Mouse (Mus musculus) layer of hippocampus, adult 9-10 months (tissue): ENCODE data around the gene Gm3448.
"Not testable (repeated sequence)": the region's sequence is repeated elsewhere in the genome, so short reads cannot be mapped to it uniquely, and the experiment has no call there.

Source experiments
- DNase-seq: peaks from one replicate; pipeline ENCODE4 v3.0.0; 2022; ENCODE audit warnings: low spot score

Gm3448 gene

DNA sequence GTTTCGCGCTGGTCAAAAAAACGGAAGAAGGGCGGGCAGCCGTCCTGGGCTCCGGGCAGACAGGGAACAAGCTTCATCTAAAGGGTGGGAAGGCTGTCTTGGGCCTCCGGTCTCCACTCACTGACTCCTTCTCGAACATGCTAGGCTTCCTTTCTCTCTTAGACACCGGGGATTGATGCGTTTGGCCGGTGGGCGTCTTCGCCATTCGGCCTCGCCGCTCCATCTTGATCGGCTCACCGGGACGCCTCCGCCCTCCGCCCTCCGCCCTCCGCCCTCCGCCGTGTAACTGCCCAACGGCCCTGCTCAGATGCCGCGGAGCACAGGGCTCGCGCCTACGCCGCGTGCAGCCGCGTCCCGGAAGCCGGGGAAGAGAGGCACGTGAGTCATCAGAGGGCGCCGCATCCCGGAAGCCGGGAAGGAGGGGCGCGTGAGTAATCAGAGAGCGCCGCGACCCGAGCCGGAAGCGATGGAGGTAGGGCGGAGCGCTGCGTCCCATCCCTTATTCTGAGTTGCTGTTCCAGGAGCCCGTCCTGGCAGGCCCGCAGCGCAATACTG lies at the start of gene Gm3448, which contains the start of the genes Ermard and Tcte3:
Gene Gm3448 (minus strand): TSS at position 363 of the 555 bp plus-strand sequence.
Gene Ermard (plus strand): TSS at position 34 of the 555 bp plus-strand sequence.
Gene Tcte3 (minus strand): TSS at position 314 of the 555 bp plus-strand sequence.
- DNase-seq = not testable (repeated sequence)

DNA sequence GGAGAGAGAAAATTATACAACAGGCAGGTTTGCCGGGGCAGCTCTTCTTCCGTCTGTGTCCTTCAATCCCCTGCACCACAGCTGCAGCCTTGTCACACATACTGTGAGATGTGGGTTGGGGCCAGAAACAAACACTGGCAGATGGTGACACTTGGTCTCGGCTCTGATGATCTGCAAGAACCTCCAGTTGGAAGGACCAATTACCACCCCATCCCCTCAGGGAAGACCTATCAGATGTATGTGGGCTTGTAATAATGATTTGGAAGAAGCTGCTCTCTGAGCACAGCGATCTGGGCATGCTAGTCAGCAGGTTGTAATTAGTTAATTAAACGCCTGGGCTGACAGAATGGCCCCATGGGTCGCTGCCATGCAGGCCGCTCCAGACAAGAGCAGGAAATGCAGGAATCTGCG lies 47.3 kb upstream of the Gm3448 start:
- DNase-seq = no peak

DNA sequence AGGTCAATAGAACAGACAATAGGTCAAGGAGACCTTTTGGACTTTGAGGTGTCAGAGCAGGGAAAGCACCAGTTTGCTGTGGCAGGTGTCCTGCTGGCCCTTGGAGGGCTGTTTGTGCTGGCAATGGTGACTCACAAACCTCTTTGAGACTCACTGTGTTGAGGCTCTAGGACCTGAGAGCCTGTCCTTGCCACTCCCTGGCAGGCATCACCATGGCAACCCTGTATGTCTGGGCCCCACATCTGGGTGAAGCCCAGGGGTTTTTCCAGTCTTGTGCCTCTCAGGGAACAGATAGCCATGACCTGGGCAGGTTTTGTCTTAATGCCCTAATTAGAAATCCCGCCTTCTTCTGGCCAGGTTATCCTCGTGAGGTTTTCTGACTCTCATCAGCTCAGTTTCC lies 46.8 kb upstream of the Gm3448 start:
- DNase-seq = no peak

DNA sequence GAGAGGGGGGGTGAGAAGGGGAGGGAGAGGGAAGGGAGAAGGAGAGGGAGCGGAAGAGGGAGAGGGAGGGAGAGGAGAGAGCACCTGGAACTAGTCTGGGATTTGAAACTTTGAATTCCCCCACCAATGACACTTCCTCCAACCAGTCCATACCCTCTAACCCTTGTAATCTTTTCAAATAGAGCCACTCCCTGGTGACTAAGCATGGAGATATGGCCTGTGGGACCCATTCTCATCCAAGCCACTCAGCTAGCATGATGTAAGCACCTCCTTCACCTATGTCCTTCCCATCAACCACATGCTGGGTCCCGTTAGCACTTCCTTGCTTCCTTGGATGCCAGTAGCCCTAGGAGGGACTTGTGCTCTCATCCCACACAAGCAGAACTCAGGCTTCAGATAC lies 43.7 kb upstream of the Gm3448 start:
- no peak for DNase-seq

DNA sequence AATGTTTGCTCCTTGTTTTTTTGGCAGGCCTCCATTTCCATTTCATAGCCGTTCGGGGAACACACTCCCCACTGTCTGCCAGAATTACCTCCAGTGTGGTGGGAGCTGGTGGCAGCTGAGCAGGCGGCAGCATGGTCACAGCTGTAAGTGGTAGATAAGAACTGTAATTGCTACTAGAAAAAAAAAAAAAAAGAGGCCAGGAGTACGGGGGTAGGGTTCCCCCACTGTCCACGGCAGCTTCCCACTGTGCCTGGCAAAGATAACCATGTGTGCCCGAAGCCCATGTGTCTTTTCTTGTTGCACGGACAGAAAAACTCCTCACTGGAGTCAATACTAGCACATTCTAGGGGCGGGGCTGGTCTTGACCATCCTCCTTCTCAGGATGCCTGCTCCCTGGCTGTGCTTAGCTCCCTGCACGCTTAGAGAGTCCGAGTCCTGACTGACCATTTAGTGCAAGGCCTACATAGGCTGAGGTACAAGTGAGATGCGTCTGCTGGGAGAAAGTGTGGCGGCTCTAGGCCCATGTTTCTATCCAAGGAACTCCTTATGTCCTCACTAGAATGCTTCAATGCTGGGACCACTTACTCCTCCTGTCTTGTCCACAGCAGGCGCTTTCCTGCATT lies 43.0 kb upstream of the Gm3448 start:
- no peak for DNase-seq

- DNase-seq = no peak
Observed at GRCm38 (mm10) chr17:15077536-15077935, 36.2 kb upstream of the Gm3448 start.

DNA sequence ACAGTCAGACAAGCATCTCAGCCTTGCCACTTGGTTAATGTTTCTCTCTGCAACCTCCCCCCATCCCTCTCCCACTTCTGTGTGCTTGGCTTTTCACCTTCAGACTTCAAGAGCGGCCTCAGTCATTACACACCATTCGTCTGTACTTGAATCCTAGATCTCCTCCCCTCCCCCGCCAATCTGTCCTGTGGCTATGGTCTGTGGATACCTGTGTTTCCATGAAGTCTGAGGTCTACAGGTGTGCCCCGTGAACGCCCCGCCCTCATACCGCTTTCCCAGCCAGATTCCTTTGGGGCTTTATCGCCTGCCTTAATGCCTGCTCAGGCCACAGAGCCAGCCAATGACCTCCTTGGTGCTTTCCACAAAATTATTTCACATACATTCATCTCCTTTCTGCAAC lies 33.7 kb upstream of the Gm3448 start:
- DNase-seq = no peak

DNA sequence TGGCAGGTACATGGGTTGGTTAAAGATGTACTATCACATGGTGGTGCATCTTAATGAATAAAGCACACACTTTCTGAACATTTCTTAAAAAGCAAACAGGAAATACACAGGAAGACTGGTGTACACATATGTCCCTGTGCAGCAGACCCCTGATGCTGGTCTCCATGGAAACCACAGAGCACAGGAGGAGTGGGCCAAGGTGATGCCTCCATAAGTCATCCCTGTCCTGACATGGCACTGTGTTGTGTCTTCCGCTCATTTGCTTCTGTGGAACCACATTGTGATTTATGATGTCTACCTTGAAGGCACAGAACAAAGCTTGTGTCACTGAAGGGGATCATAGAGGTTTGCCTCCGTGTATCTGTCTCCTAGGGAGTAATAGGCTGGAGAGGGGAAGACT lies 30.9 kb upstream of the Gm3448 start:
- DNase-seq = no peak

GRCm38 (mm10) chr17:15069124-15069523 lies 27.8 kb upstream of the Gm3448 start:
- DNase-seq = no peak

DNA sequence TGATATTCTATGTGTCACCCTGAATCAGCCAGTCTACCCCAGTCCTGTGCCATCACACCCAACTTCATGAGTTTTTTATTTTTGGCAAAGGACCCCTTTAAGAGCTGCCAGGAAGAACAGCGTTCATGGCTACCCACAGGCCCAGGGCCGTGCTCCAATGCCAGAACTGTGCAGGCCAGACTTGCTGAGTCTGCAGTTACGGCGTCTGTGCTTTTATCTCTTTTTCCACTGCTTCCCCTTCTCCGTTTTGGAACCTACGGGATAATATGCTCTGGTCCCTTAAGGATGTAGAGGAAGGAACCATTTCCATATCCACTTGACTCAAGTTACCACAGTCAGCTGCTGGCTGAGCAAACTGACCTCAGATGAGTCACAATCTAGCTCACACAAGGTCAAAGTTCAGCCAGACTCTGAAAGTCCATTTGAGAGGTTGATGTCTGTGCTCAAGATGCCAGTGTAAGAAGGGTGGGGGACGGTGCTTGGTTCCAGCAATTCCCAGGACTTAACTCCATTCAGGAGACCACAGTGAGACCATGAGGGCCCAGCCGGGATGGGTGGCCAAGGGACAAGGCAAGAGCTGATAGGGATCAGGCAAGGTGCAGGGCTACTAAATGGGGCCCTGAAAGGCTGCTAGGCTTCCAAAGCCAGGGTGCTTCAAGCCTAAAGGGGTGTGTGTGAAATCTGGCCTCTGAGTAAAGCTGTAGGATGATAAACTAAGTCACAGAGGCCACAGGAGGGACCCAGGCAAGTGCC lies 26.9 kb upstream of the Gm3448 start:
- DNase-seq = no peak

DNA sequence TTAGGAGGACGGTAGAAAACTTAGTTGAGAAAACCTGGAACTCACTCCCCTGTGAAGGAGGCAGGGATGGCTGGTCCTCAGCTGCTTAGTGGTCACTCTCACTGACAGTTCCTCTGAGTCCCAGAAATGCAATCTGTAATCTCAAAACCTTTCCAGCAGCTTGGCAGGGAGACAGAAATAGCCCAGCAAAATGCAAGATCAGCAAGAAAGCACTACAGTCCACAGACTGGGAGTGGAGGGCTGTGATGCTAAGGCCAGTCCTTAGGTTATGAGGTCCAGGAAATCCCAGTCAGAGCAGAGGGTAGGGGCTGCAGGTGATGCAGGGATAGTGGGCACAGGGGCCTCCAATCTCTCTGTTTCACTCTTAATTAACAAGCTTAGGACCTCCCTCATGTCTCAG lies 25.6 kb upstream of the Gm3448 start:
- no peak for DNase-seq

GRCm38 (mm10) chr17:15066066-15066465 lies 24.7 kb upstream of the Gm3448 start:
- DNase-seq = no peak

DNA sequence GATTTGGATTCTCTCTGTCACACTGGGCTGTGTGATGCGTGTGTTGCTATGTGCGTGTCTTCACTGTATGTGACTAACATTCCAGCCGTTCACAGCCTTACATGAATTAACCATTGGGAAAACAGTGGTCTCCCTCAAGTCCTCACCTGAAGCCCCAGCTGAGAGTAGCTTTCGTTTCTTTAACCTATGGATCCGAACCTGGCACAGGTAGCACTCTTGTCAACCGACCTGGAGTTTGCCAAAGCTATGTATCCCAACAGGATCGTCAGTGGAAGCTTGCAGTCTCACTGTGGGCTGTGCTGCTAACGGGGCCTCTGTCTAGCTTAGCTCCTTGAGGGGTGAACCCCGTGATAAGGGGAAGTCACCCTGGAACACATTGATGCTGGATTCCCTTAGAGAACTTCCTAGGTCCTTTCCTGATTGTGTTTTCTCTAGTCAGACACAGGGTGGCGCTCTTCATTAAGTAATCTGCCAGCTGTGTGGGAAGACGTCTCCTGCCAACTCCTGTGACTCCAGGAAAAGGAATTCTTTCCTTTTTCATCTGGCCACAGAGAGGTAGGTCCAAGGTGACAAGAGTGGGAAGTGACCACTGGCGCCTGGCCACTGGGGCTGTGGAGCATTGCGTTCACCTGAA lies 24.2 kb upstream of the Gm3448 start:
- DNase-seq = no peak

DNA sequence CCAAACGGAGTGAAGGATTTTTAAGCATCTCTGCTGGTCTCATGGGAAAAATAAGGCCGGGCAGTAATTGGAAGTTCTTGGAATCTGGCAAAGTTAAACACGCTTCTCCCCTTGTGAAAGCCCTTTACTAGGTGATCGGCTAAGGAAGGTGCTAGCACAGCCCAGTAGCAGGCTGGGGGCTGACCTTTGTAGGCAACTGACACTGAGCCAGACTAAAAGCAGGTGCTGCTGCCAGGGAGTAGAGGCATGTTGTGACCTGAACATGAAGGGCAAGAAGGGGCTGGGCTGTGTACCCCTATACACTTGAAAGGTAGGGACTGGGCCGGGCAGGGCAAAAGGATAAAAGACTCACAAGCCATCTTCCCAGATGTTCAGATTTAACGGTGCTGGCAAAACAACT lies 19.0 kb upstream of the Gm3448 start:
- no peak for DNase-seq

DNA sequence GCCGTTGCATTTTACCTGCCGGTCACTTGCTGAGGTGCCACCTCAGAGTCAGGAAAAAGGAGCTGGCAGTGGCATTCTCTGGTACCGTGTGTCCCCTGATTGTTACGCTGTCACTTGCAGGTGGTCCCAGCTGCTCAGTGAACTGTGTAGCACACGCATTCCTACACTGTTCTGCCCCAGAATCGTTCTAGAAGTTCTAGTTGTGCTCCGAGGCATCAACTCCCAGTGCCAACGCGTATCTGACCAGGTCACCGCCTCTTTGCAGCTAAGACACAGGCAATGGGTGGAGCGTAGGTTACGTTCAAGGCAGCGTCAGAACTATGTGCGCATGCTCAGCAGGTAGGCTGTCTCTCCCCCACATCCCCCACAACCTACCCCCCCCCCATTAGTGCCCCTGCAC lies 18.3 kb upstream of the Gm3448 start:
- no peak for DNase-seq

DNA sequence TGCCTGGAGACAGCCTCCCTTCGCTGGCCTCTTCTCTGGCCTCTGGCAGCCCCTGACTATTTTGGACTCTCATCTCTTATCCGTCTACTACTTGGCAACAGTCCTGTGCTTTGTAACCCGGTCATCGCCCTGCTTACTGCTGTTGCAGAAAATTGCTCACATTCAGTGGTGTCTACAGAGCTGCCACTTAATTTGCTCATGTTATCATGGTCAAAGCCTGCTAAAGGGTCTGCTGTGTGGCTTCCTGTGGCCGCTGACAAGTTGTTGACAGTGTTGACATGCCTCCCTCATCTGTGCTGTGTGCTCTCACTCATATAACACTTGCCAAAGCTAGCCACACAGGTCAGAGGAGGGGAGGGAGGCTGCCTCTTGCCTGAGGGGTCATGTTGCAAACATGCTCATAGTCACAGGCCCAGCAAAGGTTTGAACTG lies 16.8 kb upstream of the Gm3448 start:
- no peak for DNase-seq

DNA sequence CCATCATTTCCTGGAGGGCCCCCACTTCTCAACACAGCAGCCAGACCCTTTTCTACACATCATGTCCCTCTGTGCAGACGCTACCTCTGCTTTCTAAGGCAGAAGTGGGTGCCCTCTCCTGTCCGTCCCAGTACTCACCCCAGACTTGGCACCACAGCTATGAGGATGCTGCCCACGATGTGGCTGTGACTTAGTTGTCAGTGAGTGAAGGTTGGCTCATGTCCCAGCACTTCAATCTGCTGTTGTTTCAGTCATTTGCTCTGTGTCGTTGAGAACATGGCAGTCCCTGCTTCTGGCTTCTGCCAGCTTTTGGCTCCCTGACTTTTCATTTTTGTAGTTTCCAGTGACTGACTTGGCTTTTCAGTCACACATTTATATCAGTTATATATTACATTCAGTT lies 14.6 kb upstream of the Gm3448 start:
- DNase-seq = peak; percentile 65

DNA sequence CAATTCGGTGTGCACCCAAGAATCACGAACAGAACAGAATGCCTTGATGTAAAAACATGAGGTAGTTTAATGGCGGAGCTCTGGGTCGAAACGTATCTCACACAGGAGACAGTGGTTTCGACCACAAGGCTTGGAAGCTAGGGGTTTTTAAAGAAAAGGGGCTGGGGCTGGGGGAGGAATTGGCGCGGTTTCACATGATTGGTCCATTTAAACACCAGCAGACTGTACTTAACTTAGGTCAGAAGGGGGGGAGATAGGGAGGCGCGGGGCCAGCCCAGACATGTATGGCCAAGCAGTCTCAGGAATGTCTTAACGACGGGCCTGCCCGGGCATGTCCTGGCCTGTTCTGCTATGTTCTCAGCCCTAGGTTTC lies 12.5 kb upstream of the Gm3448 start:
- not testable (repeated sequence) for DNase-seq

GRCm38 (mm10) chr17:15053183-15053828 lies 12.0 kb upstream of the Gm3448 start:
- not testable (repeated sequence) for DNase-seq

- DNase-seq = not testable (repeated sequence)
Observed at GRCm38 (mm10) chr17:15052766-15053165, 11.4 kb upstream of the Gm3448 start.

DNA sequence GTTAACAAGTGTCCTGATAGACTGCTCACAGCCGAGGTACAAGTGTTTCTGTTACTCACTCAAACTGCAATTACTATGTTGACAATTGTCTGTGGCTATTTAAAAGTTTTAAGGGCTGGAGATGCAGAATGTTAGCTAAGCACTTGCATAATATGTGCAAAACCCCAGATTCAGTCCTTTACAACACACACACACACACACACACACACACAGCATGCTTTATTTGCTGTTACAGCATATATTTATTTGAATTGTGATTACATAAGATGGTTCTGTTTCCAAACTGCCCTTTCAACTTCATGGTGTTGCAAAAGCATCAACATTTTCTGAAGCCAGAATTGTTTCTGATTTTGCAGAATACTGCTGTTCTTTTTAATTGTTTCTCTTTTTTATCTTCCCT lies 9.0 kb upstream of the Gm3448 start:
- not testable (repeated sequence) for DNase-seq

GRCm38 (mm10) chr17:15040455-15040854 lies 882 bp downstream of the Gm3448 start:
- DNase-seq = not testable (repeated sequence)
